Mouse (Mus musculus): ENCODE results near the gene Sdf2.
"Not testable (repeated sequence)": the region's sequence is repeated elsewhere in the genome, so short reads cannot be mapped to it uniquely, and the experiment has no call there.

The Sdf2 gene

GRCm38 (mm10) chr11:78262550-78262949, 17.0 kb downstream of the Sdf2 start:
- DNase-seq, result peak; percentile 54

GRCm38 (mm10) chr11:78265571-78265970, 20.0 kb downstream of the Sdf2 start:
- DNase-seq, result no peak

GRCm38 (mm10) chr11:78271986-78272385, 26.4 kb downstream of the Sdf2 start:
- DNase-seq, result no peak

GRCm38 (mm10) chr11:78275596-78275995, 30.1 kb downstream of the Sdf2 start:
- no peak for DNase-seq

- not testable (repeated sequence) for DNase-seq
Observed at GRCm38 (mm10) chr11:78276169-78276568, 30.6 kb downstream of the Sdf2 start.

GRCm38 (mm10) chr11:78278853-78279252, 33.3 kb downstream of the Sdf2 start:
- no peak for DNase-seq

GRCm38 (mm10) chr11:78279586-78279985, 34.0 kb downstream of the Sdf2 start:
- DNase-seq, result no peak

GRCm38 (mm10) chr11:78289146-78289763, 43.7 kb downstream of the Sdf2 start:
- DNase-seq, result no peak

GRCm38 (mm10) chr11:78290654-78291053, 45.1 kb downstream of the Sdf2 start, which contains the start of gene BC030499:
TSS of gene BC030499 (plus strand) at chr11:78290841.
- DNase-seq, result no peak

GRCm38 (mm10) chr11:78294585-78294984, 49.0 kb downstream of the Sdf2 start:
- DNase-seq, result no peak

GRCm38 (mm10) chr11:78300917-78301316, 55.4 kb downstream of the Sdf2 start:
- DNase-seq, result no peak

GRCm38 (mm10) chr11:78301357-78302084, 56.0 kb downstream of the Sdf2 start, which contains the start of gene Spag5:
TSS of gene Spag5 (plus strand) at chr11:78301529.
- DNase-seq, result peak; percentile 87
